Mouse (Mus musculus) limb, embryonic 10.5 days (tissue): ENCODE measurements around the gene Xrcc3. TPM values are rescaled to one million over a fixed set of nuclear protein-coding genes. Genes with fewer than 3 reads are reported as not detected.

Experiments used
- DNase-seq: peaks from one replicate; pipeline ENCODE4 v3.0.0-alpha.2; 2017; ENCODE audit warnings: low spot score
- H3K27ac ChIP-seq: fragments of 300-500 bp; sonication (generic); 2 replicates; pipeline ENCODE4 v1.5.1; 2016; ENCODE audit warnings: mild to moderate bottlenecking
- H3K27me3 ChIP-seq: fragments of 300-500 bp; sonication (generic); 2 replicates; pipeline ENCODE4 v1.6.1; 2016; ENCODE audit warnings: low read depth, mild to moderate bottlenecking; ENCODE audit not compliant: poor library complexity, severe bottlenecking
- H3K36me3 ChIP-seq: fragments of 300-500 bp; sonication (generic); 2 replicates; pipeline ENCODE4 v1.6.1; 2016; ENCODE audit warnings: mild to moderate bottlenecking, moderate library complexity
- H3K4me1 ChIP-seq: fragments of 300-500 bp; sonication (generic); 2 replicates; pipeline ENCODE4 v1.6.1; 2016
- H3K4me3 ChIP-seq: fragments of 300-500 bp; sonication (generic); 2 replicates; pipeline ENCODE4 v1.5.1; 2016; ENCODE audit warnings: mild to moderate bottlenecking, moderate library complexity
- H3K9me3 ChIP-seq: fragments of 300-500 bp; sonication (generic); replicated peaks from 2 replicates; pipeline ENCODE4 v1.6.1; 2016; ENCODE audit warnings: mild to moderate bottlenecking
- WGBS: fragments of 180-500 bp; shearing (Covaris S2); methylation state at CpG from one replicate; pipeline ENCODE4 v1.1.7; 2016; 5-methylcytosine and 5-hydroxymethylcytosine counted together
- polyA plus RNA-seq: library from polyadenylated mRNA; unstranded; fragments of >200 nt; fragmentation: Nextera tagmentation; extraction: Ambion mirVana; gene quantifications from 2 replicates; pipeline ENCODE4 v1.2.1, GENCODE M21; 2016

Gene Xrcc3
- polyA plus RNA-seq, 1 experiment from 2014 or later = 21.6 TPM

DNA sequence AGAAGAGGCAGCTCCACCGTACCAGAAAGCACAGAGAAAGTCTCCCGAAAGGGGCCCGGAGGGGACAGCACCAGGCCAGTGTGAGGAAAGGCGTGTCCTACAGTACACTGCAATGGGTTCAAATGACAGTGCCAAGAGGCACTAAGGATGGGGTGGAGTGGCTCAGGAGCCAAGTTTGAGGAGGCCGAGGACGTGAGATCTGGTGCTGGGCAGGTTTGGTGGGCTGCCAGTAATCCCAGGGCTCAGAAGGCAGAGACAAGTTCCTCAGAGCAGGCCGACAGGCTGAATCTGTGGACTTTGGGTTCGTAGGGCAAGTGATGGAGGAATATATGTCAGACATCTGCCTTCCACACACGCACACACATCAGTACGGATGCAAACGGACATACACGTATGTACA lies 1.1 kb downstream of the Xrcc3 start:
- no peaks in the 10 kb centered on the region for H3K9me3 ChIP-seq
- WGBS = 78% methylated on average over 12 of the region's 12 CpGs
- 0 out of 2 replicates have a peak overlapping the region, but pooled peaks have one; percentile 10 for H3K27ac ChIP-seq
- H3K4me1 ChIP-seq = peaks cover 53% of the 10 kb centered on the region
- peak overlapping the region; percentile 69 for H3K4me3 ChIP-seq
- H3K27me3 ChIP-seq = no peaks in the 10 kb centered on the region
- no peak for DNase-seq
- peaks cover 51% of the 10 kb centered on the region for H3K36me3 ChIP-seq

DNA sequence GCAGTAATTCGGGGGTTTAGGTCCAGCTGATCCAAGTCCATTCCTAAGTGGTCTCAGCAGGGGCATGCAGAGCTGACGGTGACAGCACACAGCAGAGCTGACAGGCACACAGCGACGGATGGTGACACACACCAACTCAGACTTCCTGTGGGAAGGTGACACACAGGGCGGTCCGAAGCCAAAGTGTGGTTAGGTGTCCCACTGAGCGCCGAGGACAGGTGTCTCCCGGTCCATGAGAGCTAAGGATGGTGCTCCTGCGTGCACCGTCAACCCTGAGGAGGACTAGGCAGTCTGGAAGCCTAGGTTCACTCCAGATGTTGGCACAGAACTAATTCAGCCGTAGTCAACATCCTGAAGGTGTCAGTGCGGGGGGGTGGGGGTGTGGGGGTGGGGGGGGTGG lies 1.6 kb downstream of the Xrcc3 start:
- no peaks in the 10 kb centered on the region for H3K27me3 ChIP-seq
- WGBS = 87% methylated on average over 13 of the region's 13 CpGs
- H3K9me3 ChIP-seq = no peaks in the 10 kb centered on the region
- peak overlapping the region; percentile 69; the same call in 1 of the 2 replicates for H3K4me3 ChIP-seq
- peaks cover 53% of the 10 kb centered on the region for H3K4me1 ChIP-seq
- H3K27ac ChIP-seq = 0 out of 2 replicates have a peak overlapping the region, but pooled peaks have one; percentile 10
- DNase-seq = no peak
- H3K36me3 ChIP-seq = peaks cover 54% of the 10 kb centered on the region

DNA sequence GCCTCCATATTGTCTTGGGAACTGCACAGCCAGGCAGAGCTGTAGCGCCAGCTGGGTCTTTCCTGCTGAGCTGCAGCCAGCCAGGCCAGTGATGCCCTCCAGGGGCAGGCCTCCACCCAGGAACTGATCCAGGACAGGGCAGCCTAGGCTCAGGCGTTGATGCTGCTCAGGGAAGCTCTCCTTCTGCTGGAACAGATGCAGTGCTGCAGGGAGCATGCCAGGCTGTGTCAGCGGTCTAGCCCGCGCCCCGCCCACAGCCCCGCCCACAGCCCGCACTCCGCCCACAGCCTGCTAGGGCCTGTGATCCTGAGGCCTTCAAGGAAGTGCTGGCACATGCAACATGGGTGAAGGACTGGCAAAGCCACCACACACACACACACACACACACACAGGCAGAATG lies 3.9 kb downstream of the Xrcc3 start:
- peaks cover 70% of the 10 kb centered on the region for H3K36me3 ChIP-seq

DNA sequence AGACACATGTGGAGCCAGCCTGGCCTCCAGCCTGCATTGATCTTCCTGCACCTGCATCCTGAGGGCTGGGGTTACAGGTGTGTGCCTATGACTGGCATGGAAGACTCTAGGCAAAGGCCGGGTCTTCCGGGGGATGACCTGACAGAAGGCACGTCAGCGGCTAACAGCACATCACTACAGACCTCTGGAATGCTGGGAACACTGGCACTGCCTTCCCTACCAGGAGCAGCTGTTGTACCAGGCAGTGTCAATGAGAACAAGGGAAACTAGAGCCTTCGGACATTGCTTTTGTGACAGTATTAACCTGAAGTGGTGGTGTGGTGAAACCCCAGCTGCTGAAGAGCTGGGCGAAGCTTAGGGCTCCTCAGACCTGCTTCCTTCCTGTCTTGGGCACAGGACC lies 4.9 kb downstream of the Xrcc3 start:
- Histone ChIP-seq H3K9me3 (no peaks in the 10 kb centered on the region), H3K27me3 (no peaks in the 10 kb centered on the region), H3K27ac (no peak overlapping the region), H3K4me1 (peaks cover 29% of the 10 kb centered on the region), H3K4me3 (no peak overlapping the region), H3K36me3 (peaks cover 80% of the 10 kb centered on the region)
- DNase-seq = no peak
- 89% methylated on average over 6 of the region's 6 CpGs for WGBS

More for the DNA sequence above, 3.9 kb downstream of the Xrcc3 start:
- DNase-seq = peak; percentile 82
- no peaks in the 10 kb centered on the region for H3K9me3 ChIP-seq
- H3K27me3 ChIP-seq = no peaks in the 10 kb centered on the region
- H3K27ac ChIP-seq = peak overlapping the region; percentile 8
- no peak overlapping the region for H3K4me3 ChIP-seq
- peaks cover 33% of the 10 kb centered on the region for H3K4me1 ChIP-seq
- 3% methylated on average over 9 of the region's 9 CpGs for WGBS

DNA sequence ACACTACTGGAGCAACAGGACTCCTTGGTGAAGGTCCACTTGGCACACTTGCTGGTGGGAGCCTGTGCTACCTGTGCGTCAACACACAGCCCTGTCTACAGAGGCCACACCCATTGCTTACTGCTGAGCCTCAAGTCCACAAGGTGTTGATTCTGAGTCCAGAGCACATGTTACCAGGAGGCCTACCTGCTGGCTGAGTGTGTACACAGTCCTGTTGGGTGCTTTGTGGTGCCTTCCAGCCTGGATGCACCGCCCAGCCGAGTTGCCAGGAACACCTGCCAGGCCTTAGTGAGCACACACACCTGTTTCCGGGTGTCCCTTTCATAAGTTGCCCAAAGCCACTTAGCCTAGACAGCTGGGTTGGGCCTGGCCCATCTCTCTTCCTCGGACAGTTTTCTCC lies 10.1 kb downstream of the Xrcc3 start:
- H3K27ac ChIP-seq = no peak overlapping the region
- H3K4me1 ChIP-seq = no peaks in the 10 kb centered on the region
- no peak for DNase-seq
- no peaks in the 10 kb centered on the region for H3K9me3 ChIP-seq
- 90% methylated on average over 5 of the region's 5 CpGs for WGBS
- H3K27me3 ChIP-seq = no peaks in the 10 kb centered on the region
- H3K36me3 ChIP-seq = peaks cover 98% of the 10 kb centered on the region
- no peak overlapping the region for H3K4me3 ChIP-seq

DNA sequence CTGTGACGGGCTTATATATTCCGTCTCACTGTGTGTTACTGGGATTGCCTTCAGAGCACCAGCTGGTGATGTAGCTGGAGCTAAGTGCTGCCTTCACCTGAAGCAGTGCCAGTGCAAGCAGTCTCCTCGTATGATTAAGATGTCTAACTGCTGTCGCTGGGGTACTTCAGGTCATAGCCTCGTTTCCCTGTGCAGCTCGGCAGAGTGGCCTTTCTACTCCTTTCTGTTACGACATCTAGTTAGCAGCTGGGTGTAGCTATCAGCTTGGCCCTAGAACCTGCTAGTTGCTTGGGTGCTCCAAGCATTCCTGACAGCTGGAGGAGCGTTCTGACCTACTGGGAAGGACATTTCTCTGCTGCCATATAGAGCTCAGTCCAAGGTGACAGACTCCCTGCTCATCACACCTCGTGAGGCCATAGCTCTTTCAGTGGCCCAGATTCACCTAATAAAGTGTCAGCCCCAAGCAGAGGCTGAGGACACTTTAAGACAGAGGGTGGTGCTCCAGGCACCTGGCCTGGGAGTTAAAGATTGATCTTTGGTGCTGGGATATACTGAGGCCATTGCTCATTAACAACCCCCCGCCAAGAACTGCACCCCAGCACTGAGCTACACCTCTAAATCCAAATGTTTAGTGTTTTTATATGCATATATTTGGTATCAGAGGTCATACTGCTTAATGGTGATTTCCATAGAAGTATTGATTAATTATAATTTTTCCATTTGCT lies 13.1 kb downstream of the Xrcc3 start:
- H3K27ac ChIP-seq = no peak overlapping the region
- peaks cover 97% of the 10 kb centered on the region for H3K36me3 ChIP-seq
- no peaks in the 10 kb centered on the region for H3K27me3 ChIP-seq
- H3K4me1 ChIP-seq = no peaks in the 10 kb centered on the region
- no peak for DNase-seq
- no peak overlapping the region for H3K4me3 ChIP-seq
- 81% methylated on average over 10 of the region's 10 CpGs for WGBS
- H3K9me3 ChIP-seq = no peaks in the 10 kb centered on the region

DNA sequence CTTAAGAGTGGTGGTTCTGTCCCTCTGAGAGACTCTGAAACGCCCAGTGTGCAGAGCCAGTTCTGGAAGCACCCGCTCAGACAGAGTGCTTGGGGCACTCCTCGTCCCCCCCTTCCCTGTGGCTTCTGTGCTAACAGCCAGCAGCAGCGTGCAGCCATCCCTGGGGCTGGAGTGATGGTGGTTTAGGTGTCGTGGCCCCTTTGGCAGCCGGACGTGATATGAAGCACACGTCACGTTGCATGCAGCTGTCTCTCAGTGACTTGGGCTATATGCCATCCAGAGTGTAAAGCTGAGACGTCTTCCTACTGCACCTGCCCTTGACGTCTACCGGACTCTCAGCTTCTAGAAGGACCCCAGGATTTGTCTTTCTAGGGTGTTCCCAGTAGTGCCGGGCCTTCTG lies 15.2 kb downstream of the Xrcc3 start:
- no peaks in the 10 kb centered on the region for H3K9me3 ChIP-seq
- no peak overlapping the region for H3K4me3 ChIP-seq
- H3K4me1 ChIP-seq = no peaks in the 10 kb centered on the region
- WGBS = 96% methylated on average over 13 of the region's 13 CpGs
- peaks cover 97% of the 10 kb centered on the region for H3K36me3 ChIP-seq
- no peaks in the 10 kb centered on the region for H3K27me3 ChIP-seq
- H3K27ac ChIP-seq = no peak overlapping the region
- DNase-seq = no peak

DNA sequence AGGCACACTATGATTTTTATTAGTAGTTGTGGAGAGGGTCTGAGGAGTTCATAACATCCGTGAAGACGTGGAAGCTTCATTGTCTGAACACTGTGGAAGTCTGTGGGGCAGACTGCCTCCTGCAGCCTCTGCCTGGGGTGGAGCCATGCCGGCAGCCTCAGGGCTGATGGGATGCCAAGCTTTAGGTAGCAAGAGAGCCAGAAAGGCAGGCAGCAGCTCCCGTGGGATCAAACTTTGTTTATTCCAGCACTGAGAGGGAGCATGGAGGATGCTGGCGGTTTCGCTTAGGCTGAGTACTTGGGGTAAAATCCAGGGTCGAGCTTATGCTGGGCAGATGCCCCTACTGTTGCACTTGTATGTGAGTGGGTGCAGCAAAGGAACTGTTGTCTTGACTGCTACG lies 16.4 kb downstream of the Xrcc3 start:
- Histone ChIP-seq H3K4me3 (no peak overlapping the region), H3K27ac (no peak overlapping the region), H3K27me3 (no peaks in the 10 kb centered on the region), H3K9me3 (no peaks in the 10 kb centered on the region), H3K36me3 (peaks cover 97% of the 10 kb centered on the region), H3K4me1 (no peaks in the 10 kb centered on the region)
- DNase-seq = no peak
- WGBS = 86% methylated on average over 8 of the region's 8 CpGs

DNA sequence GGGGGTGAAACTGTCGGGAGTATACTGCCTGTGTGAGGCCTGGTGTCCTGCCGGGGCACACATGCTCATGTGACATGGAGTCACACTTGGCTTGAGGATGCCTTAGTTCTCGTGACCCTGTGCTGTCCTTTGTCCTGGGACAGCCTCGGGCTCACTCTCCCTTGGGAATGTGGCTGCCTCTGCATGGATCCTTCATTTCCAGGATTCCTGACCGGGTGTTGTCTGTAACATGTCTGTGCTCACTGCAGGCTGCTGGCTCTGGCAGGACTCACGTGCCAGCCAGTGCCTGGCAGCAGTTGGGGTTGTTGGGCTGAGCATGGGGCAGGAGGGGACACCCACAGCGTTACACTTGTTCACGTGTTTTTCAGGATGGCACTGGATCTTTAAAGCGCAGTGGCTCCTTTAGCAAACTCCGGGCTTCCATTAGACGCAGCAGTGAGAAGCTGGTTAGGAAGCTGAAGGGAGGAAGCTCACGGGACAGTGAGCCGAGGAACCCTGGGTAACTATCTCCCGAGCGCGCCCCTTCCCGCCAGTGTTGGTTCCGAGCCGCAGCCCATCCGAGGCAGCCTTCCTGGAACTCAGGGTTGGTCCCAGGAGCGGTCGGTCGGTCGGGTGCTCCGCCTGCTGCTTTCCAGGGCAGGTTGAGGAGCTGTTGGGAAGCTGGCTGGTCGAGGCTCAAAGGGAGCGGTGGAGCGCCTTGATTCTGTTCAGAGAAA lies 18.3 kb downstream of the Xrcc3 start:
- no peak for DNase-seq
- Histone ChIP-seq H3K4me1 (no peaks in the 10 kb centered on the region), H3K27me3 (no peaks in the 10 kb centered on the region), H3K9me3 (no peaks in the 10 kb centered on the region), H3K4me3 (no peak overlapping the region), H3K36me3 (peaks cover 97% of the 10 kb centered on the region), H3K27ac (no peak overlapping the region)
- WGBS = 94% methylated on average over 28 of the region's 28 CpGs

DNA sequence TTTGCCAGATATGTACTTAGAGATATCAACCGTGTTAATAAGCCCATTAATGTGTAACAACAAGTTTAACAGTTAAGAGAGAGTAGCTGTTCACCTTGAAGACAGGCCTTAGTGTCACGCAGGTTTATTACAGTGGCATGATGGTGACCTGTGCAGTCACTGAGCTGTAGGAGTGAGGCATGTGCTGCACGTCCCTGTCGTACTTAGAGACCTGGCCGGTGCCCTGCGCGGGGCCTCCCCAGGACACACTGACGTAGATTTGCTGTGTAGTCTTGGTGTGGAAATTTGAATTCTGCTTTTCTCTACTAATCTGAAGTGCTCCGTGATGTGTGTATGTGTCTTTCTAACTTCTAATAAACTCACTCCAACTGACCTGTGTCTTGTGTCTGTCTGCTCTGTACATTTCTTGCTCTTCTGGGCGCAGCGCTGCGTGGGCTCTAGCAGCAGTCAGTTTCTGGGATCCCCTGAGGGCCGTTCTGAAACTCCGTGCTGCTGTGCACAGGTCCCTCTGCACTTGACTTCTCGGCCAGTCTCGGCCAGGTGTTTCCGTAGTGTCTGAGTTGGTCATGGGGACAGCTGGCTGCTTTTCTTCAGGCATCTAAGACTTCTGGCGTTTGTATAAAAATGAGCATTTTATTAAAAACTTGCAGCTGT lies 19.0 kb downstream of the Xrcc3 start:
- H3K4me1 ChIP-seq = no peaks in the 10 kb centered on the region
- 95% methylated on average over 18 of the region's 18 CpGs for WGBS

DNA sequence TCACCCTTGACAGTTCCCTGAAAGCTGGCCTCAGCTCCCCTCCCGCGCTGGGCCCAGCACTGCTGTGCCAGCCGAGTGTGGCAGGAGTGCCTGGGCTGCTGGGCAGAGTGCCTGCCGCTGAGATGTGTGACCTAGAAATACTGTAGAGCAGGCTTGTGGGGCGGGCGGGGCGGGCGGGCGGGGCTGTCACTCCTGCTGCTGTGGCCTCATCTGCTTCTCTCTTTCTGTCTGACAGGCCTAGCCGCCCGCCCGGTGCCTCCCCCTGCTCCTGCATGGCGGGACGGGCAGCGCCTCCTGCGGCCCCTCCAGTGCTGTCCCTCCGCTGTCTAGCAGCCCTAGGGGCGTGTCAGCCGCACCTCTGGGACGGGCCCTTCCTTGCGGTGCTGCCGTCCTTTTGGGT lies 19.6 kb downstream of the Xrcc3 start:
- Histone ChIP-seq H3K9me3 (no peaks in the 10 kb centered on the region), H3K27me3 (no peaks in the 10 kb centered on the region), H3K27ac (no peak overlapping the region), H3K36me3 (peaks cover 99% of the 10 kb centered on the region), H3K4me3 (no peak overlapping the region), H3K4me1 (no peaks in the 10 kb centered on the region)
- WGBS = 80% methylated on average over 22 of the region's 22 CpGs
- DNase-seq = no peak

More for the DNA sequence above, 19.0 kb downstream of the Xrcc3 start:
- H3K27ac ChIP-seq = no peak overlapping the region
- peaks cover 98% of the 10 kb centered on the region for H3K36me3 ChIP-seq
- H3K9me3 ChIP-seq = no peaks in the 10 kb centered on the region
- DNase-seq = no peak
- no peaks in the 10 kb centered on the region for H3K27me3 ChIP-seq
- no peak overlapping the region for H3K4me3 ChIP-seq

DNA sequence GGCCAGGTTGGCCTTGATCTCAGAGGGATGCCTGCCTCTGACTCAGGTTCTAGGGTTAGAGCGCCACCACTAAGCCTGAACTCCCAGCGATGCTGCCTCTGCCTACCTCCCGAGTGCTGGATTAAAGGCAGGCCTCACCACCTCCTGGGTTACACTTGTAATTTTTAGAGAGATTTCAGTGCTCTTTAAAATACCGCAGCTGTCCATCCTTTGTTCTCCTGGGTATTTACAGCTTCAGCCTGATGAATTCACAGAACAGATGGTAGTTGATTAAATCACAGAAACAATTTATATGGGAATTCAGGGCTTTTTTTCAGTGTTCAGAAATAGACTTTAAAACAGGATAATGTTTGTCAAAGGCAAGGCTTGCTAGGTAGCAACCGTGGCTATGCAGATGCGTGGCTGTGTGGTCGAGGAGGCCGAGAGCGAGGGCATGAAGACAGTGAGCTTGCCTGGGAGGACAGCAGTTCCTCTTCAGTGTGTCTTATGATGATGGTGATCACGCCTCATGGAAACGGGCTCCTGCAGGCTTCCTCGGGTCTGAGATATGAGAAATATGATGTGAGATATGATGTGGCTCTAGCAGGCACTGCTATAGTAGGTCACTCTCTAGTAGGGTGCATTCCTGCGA lies 22.1 kb downstream of the Xrcc3 start:
- Histone ChIP-seq H3K4me3 (no peak overlapping the region), H3K9me3 (no peaks in the 10 kb centered on the region), H3K4me1 (no peaks in the 10 kb centered on the region), H3K36me3 (peaks cover 100% of the 10 kb centered on the region), H3K27me3 (no peaks in the 10 kb centered on the region), H3K27ac (no peak overlapping the region)
- DNase-seq = no peak
- WGBS = 96% methylated on average over 13 of the region's 13 CpGs

DNA sequence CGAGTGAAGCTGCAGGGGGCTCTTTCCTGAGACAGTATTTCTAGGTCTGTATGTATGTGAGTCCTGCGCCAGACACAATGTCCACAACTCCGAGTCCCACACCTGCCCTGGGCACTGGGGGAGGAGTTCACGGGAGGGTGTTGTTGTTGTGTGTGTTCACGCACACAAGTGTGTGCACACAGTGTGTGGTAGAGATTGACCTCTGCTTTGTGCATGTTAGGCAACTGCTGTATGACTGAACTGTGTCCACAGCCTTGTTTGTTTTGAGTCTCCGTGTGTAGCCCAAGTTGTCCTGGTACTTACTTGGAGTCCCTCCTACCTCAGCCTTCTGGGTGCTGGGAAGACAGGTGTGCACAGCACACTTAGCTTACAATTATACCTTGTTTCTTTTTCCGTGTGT lies 23.0 kb downstream of the Xrcc3 start:
- peaks cover 100% of the 10 kb centered on the region for H3K36me3 ChIP-seq
- no peaks in the 10 kb centered on the region for H3K27me3 ChIP-seq
- no peak overlapping the region for H3K4me3 ChIP-seq
- H3K4me1 ChIP-seq = no peaks in the 10 kb centered on the region
- no peak overlapping the region for H3K27ac ChIP-seq
- H3K9me3 ChIP-seq = no peaks in the 10 kb centered on the region
- DNase-seq = no peak
- 95% methylated on average over 7 of the region's 7 CpGs for WGBS
